Mouse (Mus musculus) limb, embryonic 12.5 days (tissue): ENCODE results near the gene Mfsd4a. TPM values are rescaled to one million over a fixed set of nuclear protein-coding genes. Genes with fewer than 3 reads are reported as not detected.
A peak's percentile ranks its signal among the peaks of the same experiment; 100 is the strongest.

Experiments used
- ATAC-seq: fragments of 200-750 bp; cut with Nextera tagmentation; 2 replicates; pipeline ENCODE4 v1.8.0; 2017; ENCODE audit warnings: low read depth, moderate TSS enrichment; ENCODE audit not compliant: insufficient number of reproducible peaks, insufficient read depth, low FRiP score, low TSS enrichment
- H3K27ac ChIP-seq: fragments of 300-500 bp; sonication (generic); 2 replicates; pipeline ENCODE4 v1.5.1; 2016; ENCODE audit warnings: mild to moderate bottlenecking, moderate library complexity
- H3K27me3 ChIP-seq: fragments of 300-500 bp; sonication (generic); 2 replicates; pipeline ENCODE4 v1.6.1; 2016; ENCODE audit warnings: mild to moderate bottlenecking, moderate library complexity
- H3K36me3 ChIP-seq: fragments of 300-500 bp; sonication (generic); 2 replicates; pipeline ENCODE4 v1.6.1; 2016; ENCODE audit warnings: mild to moderate bottlenecking, moderate library complexity
- H3K4me1 ChIP-seq: fragments of 300-500 bp; sonication (generic); replicated peaks from 2 replicates; pipeline ENCODE4 v1.6.1; 2016
- H3K4me2 ChIP-seq: fragments of 300-500 bp; sonication (generic); 2 replicates; pipeline ENCODE4 v1.6.1; 2016; ENCODE audit warnings: mild to moderate bottlenecking, moderate library complexity
- H3K4me3 ChIP-seq: fragments of 300-500 bp; sonication (generic); replicated peaks from 2 replicates; pipeline ENCODE4 v1.5.1; 2016; ENCODE audit warnings: mild to moderate bottlenecking
- H3K9ac ChIP-seq: fragments of 300-500 bp; sonication (generic); replicated peaks from 2 replicates; pipeline ENCODE4 v1.6.1; 2016; ENCODE audit warnings: mild to moderate bottlenecking, moderate library complexity
- H3K9me3 ChIP-seq: fragments of 300-500 bp; sonication (generic); 2 replicates; pipeline ENCODE4 v1.6.1; 2016; ENCODE audit warnings: mild to moderate bottlenecking, moderate library complexity
- WGBS: fragments of 180-500 bp; shearing (Covaris S2); methylation state at CpG from one replicate; pipeline ENCODE4 v1.1.7; 2016; 5-methylcytosine and 5-hydroxymethylcytosine counted together
- polyA plus RNA-seq: library from polyadenylated mRNA; unstranded; fragments of >200 nt; fragmentation: Nextera tagmentation; extraction: Ambion mirVana; gene quantifications from 2 replicates; pipeline ENCODE4 v1.2.1, GENCODE M21; 2016

The Mfsd4a gene
- polyA plus RNA-seq: 13.1 and 17.2 TPM in 2 replicates

GRCm38 (mm10) chr1:132067261-132068255 is at the start of gene Mfsd4a:
TSS of gene Mfsd4a (minus strand) at chr1:132068062.
- Histone ChIP-seq H3K4me3 (peak within 1 kb of the TSS; percentile 49), H3K27ac (no peak within 1 kb of the TSS), H3K4me2 (peak within 1 kb of the TSS; percentile 91), H3K4me1 (peaks cover 23% of the 10 kb centered on the region), H3K27me3 (peaks cover 63% of the 10 kb centered on the region), H3K9ac (peak within 1 kb of the TSS; percentile 57), H3K36me3 (no peaks in the 10 kb centered on the region), H3K9me3 (no peaks in the 10 kb centered on the region)
- 4% methylated on average over 67 of the region's 80 CpGs for WGBS
- peak; percentile 71; the same call in 1 of the 2 replicates for ATAC-seq

DNA sequence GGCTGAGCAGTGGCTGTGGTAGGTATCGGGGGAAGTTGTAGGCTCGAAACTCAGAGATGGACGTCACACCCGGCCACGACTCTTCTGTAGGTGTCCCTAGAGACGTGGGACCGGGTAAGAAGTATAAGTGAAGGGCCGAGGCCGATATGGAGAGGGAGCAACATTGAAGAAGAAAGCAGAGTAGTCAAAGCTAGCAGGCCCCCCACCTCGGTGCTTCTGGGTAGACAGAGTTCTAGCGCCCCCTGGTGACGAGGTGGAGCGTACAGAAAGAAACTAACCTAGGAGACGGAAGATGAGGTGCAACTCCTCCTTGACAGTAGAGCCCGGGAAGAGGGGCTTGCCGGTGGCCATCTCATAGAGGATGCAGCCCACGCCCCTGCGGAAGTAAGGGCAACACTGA is 48.7 kb upstream of the Mfsd4a start:
- ATAC-seq: no peak
- 41% methylated on average over 18 of the region's 18 CpGs for WGBS
- H3K4me2 ChIP-seq: no peak overlapping the region
- no peak overlapping the region for H3K27ac ChIP-seq
- no peak overlapping the region for H3K9ac ChIP-seq
- H3K4me3 ChIP-seq: no peak overlapping the region
- no peaks in the 10 kb centered on the region for H3K9me3 ChIP-seq
- H3K4me1 ChIP-seq: no peaks in the 10 kb centered on the region
- H3K36me3 ChIP-seq: no peaks in the 10 kb centered on the region
- H3K27me3 ChIP-seq: no peaks in the 10 kb centered on the region

DNA sequence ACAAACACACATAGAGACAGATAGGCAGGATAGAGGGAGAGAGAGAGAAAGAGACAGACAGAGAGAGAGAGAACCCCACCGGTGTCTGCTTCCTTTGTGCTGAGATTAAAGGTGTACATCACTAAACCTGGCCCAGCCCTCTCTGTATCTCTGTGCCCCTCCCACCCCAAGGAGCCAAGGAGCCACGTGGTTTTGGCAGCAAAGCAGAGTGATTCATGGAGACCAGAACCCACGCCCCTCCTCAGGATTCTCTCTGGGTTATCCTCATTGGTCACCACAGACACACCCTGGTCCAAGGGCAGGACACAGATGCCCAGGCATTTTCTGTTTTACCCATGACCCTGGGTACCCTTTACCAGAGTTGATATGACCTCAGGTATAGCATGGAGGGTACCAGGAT is 45.2 kb upstream of the Mfsd4a start:
- Histone ChIP-seq H3K36me3 (no peaks in the 10 kb centered on the region), H3K4me3 (no peak overlapping the region), H3K4me2 (no peak overlapping the region), H3K27ac (no peak overlapping the region), H3K9ac (no peak overlapping the region), H3K9me3 (no peaks in the 10 kb centered on the region), H3K4me1 (no peaks in the 10 kb centered on the region), H3K27me3 (no peaks in the 10 kb centered on the region)
- WGBS: 53% methylated on average over 3 of the region's 3 CpGs
- no peak for ATAC-seq

- Histone ChIP-seq H3K9me3 (no peaks in the 10 kb centered on the region), H3K9ac (no peak overlapping the region), H3K27ac (no peak overlapping the region), H3K4me3 (no peak overlapping the region), H3K36me3 (no peaks in the 10 kb centered on the region), H3K4me1 (no peaks in the 10 kb centered on the region), H3K27me3 (no peaks in the 10 kb centered on the region), H3K4me2 (no peak overlapping the region)
- 76% methylated on average over 8 of the region's 8 CpGs for WGBS
- no peak for ATAC-seq
Measured at GRCm38 (mm10) chr1:132112426-132112825, 44.6 kb upstream of the Mfsd4a start.

DNA sequence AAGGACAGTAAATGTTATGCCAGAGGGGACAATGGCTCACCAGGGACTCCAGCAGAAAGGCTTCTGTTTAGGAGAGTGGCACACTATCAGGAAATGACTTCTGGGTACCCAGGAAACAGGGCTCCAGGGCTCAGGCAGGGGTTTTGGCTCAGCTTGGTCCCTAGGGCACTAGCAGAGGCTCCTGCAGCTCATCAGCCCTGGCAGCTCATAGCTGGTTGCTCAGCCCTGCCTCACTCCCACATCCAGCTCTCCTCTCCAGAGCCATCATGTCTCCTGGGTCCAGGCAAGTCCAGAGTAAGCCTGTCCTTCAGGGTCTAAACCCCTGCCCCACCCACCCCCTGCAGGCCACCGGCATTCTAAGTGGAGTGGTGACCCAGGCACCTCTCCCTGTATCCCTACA is 43.5 kb upstream of the Mfsd4a start:
- Histone ChIP-seq H3K9me3 (no peaks in the 10 kb centered on the region), H3K4me3 (no peak overlapping the region), H3K4me2 (no peak overlapping the region), H3K36me3 (no peaks in the 10 kb centered on the region), H3K4me1 (no peaks in the 10 kb centered on the region), H3K27me3 (no peaks in the 10 kb centered on the region), H3K27ac (no peak overlapping the region), H3K9ac (no peak overlapping the region)
- no peak for ATAC-seq
- 67% methylated on average over 1 of the region's 1 CpGs for WGBS

GRCm38 (mm10) chr1:132109368-132109767 is 41.5 kb upstream of the Mfsd4a start:
- H3K4me3 ChIP-seq: no peak overlapping the region
- H3K4me1 ChIP-seq: no peaks in the 10 kb centered on the region
- no peak for ATAC-seq
- H3K9ac ChIP-seq: no peak overlapping the region
- H3K4me2 ChIP-seq: no peak overlapping the region
- H3K36me3 ChIP-seq: no peaks in the 10 kb centered on the region
- no peak overlapping the region for H3K27ac ChIP-seq
- WGBS: 70% methylated on average over 2 of the region's 2 CpGs
- H3K27me3 ChIP-seq: no peaks in the 10 kb centered on the region
- no peaks in the 10 kb centered on the region for H3K9me3 ChIP-seq

DNA sequence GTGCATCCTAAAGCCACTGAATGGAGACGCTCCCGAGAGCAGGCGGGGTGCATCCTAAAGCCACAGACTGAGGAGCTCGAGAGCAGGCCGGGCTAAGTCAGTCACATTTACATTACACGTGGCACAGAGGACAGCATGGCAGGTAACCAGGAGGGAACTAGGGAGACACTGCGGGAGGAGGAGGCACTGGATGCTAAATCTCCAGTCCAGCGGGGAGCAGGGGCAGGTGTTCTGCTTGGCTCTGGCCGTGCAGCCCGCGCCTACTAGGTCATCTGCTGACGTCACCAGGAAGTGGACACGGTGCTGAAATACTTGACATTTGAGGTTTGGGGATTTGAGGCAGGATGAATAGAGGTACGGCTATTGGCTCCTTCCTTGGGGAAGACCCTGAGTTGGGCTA is 36.5 kb upstream of the Mfsd4a start:
- Histone ChIP-seq H3K4me3 (no peak overlapping the region), H3K27me3 (no peaks in the 10 kb centered on the region), H3K36me3 (no peaks in the 10 kb centered on the region), H3K4me2 (no peak overlapping the region), H3K27ac (no peak overlapping the region), H3K9me3 (0 out of 2 replicates have a peak, but pooled peaks cover 5% of the 10 kb centered on the region), H3K4me1 (0 out of 2 replicates have a peak, but pooled peaks cover 4% of the 10 kb centered on the region), H3K9ac (no peak overlapping the region)
- ATAC-seq: no peak
- WGBS: 56% methylated on average over 14 of the region's 14 CpGs

DNA sequence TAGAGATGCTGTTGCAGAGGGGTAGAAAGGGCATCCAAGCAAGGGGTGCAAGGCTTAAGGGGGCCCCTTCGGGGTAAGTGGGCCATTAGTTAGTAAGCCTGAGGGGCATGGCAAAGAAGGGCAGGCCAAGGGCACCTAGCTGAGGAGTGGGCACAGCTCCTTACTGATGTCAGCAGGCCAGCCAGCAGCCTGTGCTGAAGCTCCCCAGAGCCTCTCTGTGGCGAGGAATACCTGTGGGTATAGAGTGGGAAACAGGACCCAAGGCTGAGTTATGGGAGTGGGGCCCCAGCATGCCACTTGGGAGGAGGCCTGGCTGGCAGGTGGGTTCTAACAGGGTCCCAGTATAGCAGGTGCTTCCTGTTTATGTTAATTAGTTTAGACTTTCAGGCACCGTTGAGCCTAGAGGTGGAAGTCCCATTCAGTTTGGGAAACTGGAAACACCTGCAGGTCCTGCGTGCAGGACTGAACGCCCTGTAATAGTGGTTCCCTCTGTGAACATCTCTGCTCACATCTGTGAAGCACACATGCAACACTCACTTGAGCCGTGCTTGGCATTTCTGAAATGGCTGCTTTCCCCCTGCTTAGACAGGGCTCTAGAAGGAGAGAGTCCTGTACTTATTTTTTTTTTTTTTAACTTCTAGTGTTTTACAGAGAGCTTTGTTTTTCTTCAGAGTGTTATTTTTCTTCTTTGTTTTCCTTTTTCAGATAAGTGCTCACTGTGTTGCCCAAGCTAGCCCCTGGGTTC is 34.3 kb upstream of the Mfsd4a start:
- Histone ChIP-seq H3K4me2 (no peak overlapping the region), H3K9ac (no peak overlapping the region), H3K9me3 (0 out of 2 replicates have a peak, but pooled peaks cover 5% of the 10 kb centered on the region), H3K4me3 (no peak overlapping the region), H3K27me3 (no peaks in the 10 kb centered on the region), H3K36me3 (no peaks in the 10 kb centered on the region), H3K4me1 (0 out of 2 replicates have a peak, but pooled peaks cover 4% of the 10 kb centered on the region), H3K27ac (no peak overlapping the region)
- peak; percentile 26; the same call in 1 of the 2 replicates for ATAC-seq
- 55% methylated on average over 6 of the region's 6 CpGs for WGBS

- Histone ChIP-seq H3K9me3 (0 out of 2 replicates have a peak, but pooled peaks cover 5% of the 10 kb centered on the region), H3K9ac (no peak overlapping the region), H3K4me2 (no peak overlapping the region), H3K4me3 (no peak overlapping the region), H3K4me1 (0 out of 2 replicates have a peak, but pooled peaks cover 4% of the 10 kb centered on the region), H3K27me3 (no peaks in the 10 kb centered on the region), H3K36me3 (no peaks in the 10 kb centered on the region), H3K27ac (no peak overlapping the region)
- 78% methylated on average over 4 of the region's 4 CpGs for WGBS
- no peak for ATAC-seq
Measured at GRCm38 (mm10) chr1:132099775-132100174, 31.9 kb upstream of the Mfsd4a start.

GRCm38 (mm10) chr1:132099016-132099415 is 31.2 kb upstream of the Mfsd4a start:
- no peak overlapping the region for H3K9ac ChIP-seq
- ATAC-seq: no peak
- H3K4me2 ChIP-seq: no peak overlapping the region
- H3K27me3 ChIP-seq: no peaks in the 10 kb centered on the region
- H3K9me3 ChIP-seq: 0 out of 2 replicates have a peak, but pooled peaks cover 5% of the 10 kb centered on the region
- H3K36me3 ChIP-seq: no peaks in the 10 kb centered on the region
- H3K27ac ChIP-seq: no peak overlapping the region
- no peak overlapping the region for H3K4me3 ChIP-seq
- 83% methylated on average over 4 of the region's 4 CpGs for WGBS
- 0 out of 2 replicates have a peak, but pooled peaks cover 4% of the 10 kb centered on the region for H3K4me1 ChIP-seq

DNA sequence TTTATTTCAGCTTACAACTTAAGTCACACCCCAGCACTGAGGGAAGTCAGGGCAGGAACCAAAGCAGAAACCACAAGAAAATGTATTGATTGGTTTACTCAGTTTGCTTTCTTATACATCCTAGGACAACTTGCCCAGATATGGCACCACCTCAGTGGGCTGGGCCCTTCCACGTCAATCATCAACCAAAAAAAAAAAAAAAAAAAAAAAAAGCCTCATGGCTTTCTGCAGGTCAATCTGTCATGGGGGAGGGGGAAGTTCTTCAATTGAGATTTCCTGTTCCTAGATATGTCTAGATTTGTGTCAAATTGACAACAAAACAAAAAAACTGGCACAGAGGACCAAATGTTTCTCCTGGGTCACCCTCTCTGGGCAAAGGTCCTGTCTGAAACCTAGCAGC is 30.2 kb upstream of the Mfsd4a start:
- Histone ChIP-seq H3K36me3 (no peaks in the 10 kb centered on the region), H3K27me3 (no peaks in the 10 kb centered on the region), H3K4me2 (no peak overlapping the region), H3K9ac (no peak overlapping the region), H3K4me1 (0 out of 2 replicates have a peak, but pooled peaks cover 4% of the 10 kb centered on the region), H3K4me3 (no peak overlapping the region), H3K27ac (no peak overlapping the region), H3K9me3 (0 out of 2 replicates have a peak, but pooled peaks cover 5% of the 10 kb centered on the region)
- ATAC-seq: no peak
- 87% methylated on average over 1 of the region's 1 CpGs for WGBS
